Mouse (Mus musculus): ENCODE measurements around the gene Ppp1r27. TPM values are rescaled to one million over a fixed set of nuclear protein-coding genes. Genes with fewer than 3 reads are reported as not detected.
"Not testable (repeated sequence)": the region's sequence is repeated elsewhere in the genome, so short reads cannot be mapped to it uniquely, and the experiment has no call there.

Ppp1r27 gene
- polyA plus RNA-seq, 1 experiment from 2014 or later = not detected

DNA sequence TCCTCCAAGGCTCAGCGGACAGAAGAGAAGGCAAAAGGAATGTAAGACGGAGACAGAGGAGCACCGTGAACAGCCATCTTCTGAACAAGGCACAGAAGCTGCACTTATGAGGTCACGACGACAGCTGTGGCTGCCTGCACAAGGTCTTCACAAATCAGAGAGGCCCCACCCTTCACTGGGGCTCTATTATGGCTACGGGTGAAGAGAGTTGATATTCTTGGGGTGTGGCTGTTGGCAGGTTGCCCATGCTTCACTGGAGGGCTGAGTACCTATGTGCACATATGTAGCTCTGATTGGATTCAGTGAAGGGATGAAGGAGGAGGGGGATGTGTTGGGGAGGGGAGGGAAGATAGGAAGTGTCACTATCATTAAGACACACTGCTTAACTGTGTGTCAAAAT, 32.4 kb downstream of the Ppp1r27 start:
- Histone ChIP-seq H3K27me3 (no peaks in the 10 kb centered on the region; the same call in 1 of the 2 replicates), H3K9ac (no peak overlapping the region), H3K4me1 (replicated peaks) (no peaks in the 10 kb centered on the region; the same call in 1 of the 2 replicates), H3K36me3 (no peaks in the 10 kb centered on the region), H3K4me2 (no peak overlapping the region), H3K9me3 (no peaks in the 10 kb centered on the region), H3K27ac (replicated peaks) (no peak overlapping the region), H3K4me3 (no peak overlapping the region)
- WGBS = 66% methylated on average over 6 of the region's 6 CpGs
- no peak for ATAC-seq (ENCODE audit: low read depth)

GRCm38 (mm10) chr11:120518027-120518426, 32.9 kb downstream of the Ppp1r27 start:
- Histone ChIP-seq H3K4me3 (no peak overlapping the region), H3K4me2 (no peak overlapping the region), H3K9ac (no peak overlapping the region), H3K27me3 (no peaks in the 10 kb centered on the region; the same call in 1 of the 2 replicates), H3K9me3 (no peaks in the 10 kb centered on the region), H3K27ac (replicated peaks) (no peak overlapping the region), H3K4me1 (replicated peaks) (no peaks in the 10 kb centered on the region; the same call in 1 of the 2 replicates), H3K36me3 (no peaks in the 10 kb centered on the region)
- ATAC-seq (ENCODE audit: low read depth) = no peak
- 60% methylated on average over 6 of the region's 6 CpGs for WGBS

- WGBS = 77% methylated on average over 4 of the region's 4 CpGs
These were observed 33.8 kb downstream of the Ppp1r27 start for GRCm38 (mm10) chr11:120517147-120517546.

DNA sequence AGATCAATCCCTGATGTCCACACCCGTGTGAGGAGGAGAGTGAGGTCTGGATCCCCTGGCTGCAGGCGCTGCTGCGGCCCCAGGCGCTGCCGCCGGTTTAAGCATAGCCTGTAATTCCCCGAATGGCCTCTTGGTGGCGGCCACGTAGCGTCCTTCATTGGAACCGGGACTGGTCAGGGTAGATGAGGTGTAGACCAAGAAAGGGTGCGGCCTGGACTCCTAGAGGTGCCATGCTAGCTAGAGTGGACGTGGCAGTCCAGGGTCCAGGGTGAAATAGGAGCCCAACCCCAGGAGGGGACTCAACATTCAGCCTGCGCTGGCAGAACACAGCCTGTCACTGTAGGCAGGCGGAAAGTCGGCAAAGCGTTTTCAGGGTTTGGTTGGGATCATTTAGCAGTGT, 35.3 kb downstream of the Ppp1r27 start:
- no peak overlapping the region for H3K4me3 ChIP-seq
- no peaks in the 10 kb centered on the region for H3K9me3 ChIP-seq
- H3K9ac ChIP-seq = no peak overlapping the region
- ATAC-seq (ENCODE audit: low read depth) = peak; percentile 71
- WGBS = 18% methylated on average over 17 of the region's 17 CpGs
- no peak overlapping the region for H3K27ac ChIP-seq (replicated peaks)
- H3K4me1 ChIP-seq (replicated peaks) = peaks cover 2% of the 10 kb centered on the region
- H3K27me3 ChIP-seq = no peaks in the 10 kb centered on the region; the same call in 1 of the 2 replicates
- H3K36me3 ChIP-seq = no peaks in the 10 kb centered on the region
- H3K4me2 ChIP-seq = no peak overlapping the region

More at GRCm38 (mm10) chr11:120517147-120517546, 33.8 kb downstream of the Ppp1r27 start:
- ATAC-seq (ENCODE audit: low read depth) = no peak
- no peaks in the 10 kb centered on the region for H3K9me3 ChIP-seq
- H3K4me2 ChIP-seq = no peak overlapping the region
- no peak overlapping the region for H3K27ac ChIP-seq (replicated peaks)
- no peak overlapping the region for H3K4me3 ChIP-seq
- no peaks in the 10 kb centered on the region; the same call in 1 of the 2 replicates for H3K4me1 ChIP-seq (replicated peaks)
- H3K27me3 ChIP-seq = no peaks in the 10 kb centered on the region; the same call in 1 of the 2 replicates
- H3K36me3 ChIP-seq = no peaks in the 10 kb centered on the region
- H3K9ac ChIP-seq = no peak overlapping the region

- not testable (repeated sequence) for H3K27me3 ChIP-seq; H3K27ac ChIP-seq (replicated peaks); H3K4me3 ChIP-seq; ATAC-seq (ENCODE audit: low read depth); H3K9me3 ChIP-seq; H3K36me3 ChIP-seq; H3K4me2 ChIP-seq; H3K4me1 ChIP-seq (replicated peaks); H3K9ac ChIP-seq
- WGBS = 96% methylated on average over 2 of the region's 2 CpGs
These were observed 36.7 kb downstream of the Ppp1r27 start for GRCm38 (mm10) chr11:120514262-120514661.

- no peaks in the 10 kb centered on the region; the same call in 1 of the 2 replicates for H3K27me3 ChIP-seq
- no peak for ATAC-seq (ENCODE audit: low read depth)
- H3K4me3 ChIP-seq = no peak overlapping the region
- no peaks in the 10 kb centered on the region for H3K36me3 ChIP-seq
- H3K4me1 ChIP-seq (replicated peaks) = peaks cover 8% of the 10 kb centered on the region
- no peaks in the 10 kb centered on the region for H3K9me3 ChIP-seq
- H3K9ac ChIP-seq = no peak overlapping the region
- H3K27ac ChIP-seq (replicated peaks) = no peak overlapping the region
- whole genome bisulfite sequencing = 21% methylated on average over 6 of the region's 6 CpGs
- H3K4me2 ChIP-seq = no peak overlapping the region
These were observed 38.0 kb downstream of the Ppp1r27 start for GRCm38 (mm10) chr11:120512790-120513453.

- H3K4me1 ChIP-seq (replicated peaks) = peaks cover 8% of the 10 kb centered on the region
- ATAC-seq (ENCODE audit: low read depth) = no peak
- no peaks in the 10 kb centered on the region for H3K27me3 ChIP-seq
- H3K4me2 ChIP-seq = peak overlapping the region; percentile 43
- no peaks in the 10 kb centered on the region for H3K36me3 ChIP-seq
- no peak overlapping the region for H3K4me3 ChIP-seq
- WGBS = 15% methylated on average over 16 of the region's 16 CpGs
- no peak overlapping the region; the same call in 1 of the 2 replicates for H3K27ac ChIP-seq (replicated peaks)
- no peaks in the 10 kb centered on the region for H3K9me3 ChIP-seq
- H3K9ac ChIP-seq = peak overlapping the region; percentile 64
These were observed 40.4 kb downstream of the Ppp1r27 start for GRCm38 (mm10) chr11:120510375-120511030.

- 69% methylated on average over 4 of the region's 4 CpGs for WGBS
- Histone ChIP-seq H3K36me3 (no peaks in the 10 kb centered on the region), H3K4me3 (no peak overlapping the region), H3K4me2 (no peak overlapping the region), H3K4me1 (replicated peaks) (peaks cover 8% of the 10 kb centered on the region), H3K9me3 (no peaks in the 10 kb centered on the region), H3K27ac (replicated peaks) (no peak overlapping the region), H3K27me3 (no peaks in the 10 kb centered on the region), H3K9ac (no peak overlapping the region)
- no peak for ATAC-seq (ENCODE audit: low read depth)
These were observed 41.0 kb downstream of the Ppp1r27 start for GRCm38 (mm10) chr11:120509940-120510339.

DNA sequence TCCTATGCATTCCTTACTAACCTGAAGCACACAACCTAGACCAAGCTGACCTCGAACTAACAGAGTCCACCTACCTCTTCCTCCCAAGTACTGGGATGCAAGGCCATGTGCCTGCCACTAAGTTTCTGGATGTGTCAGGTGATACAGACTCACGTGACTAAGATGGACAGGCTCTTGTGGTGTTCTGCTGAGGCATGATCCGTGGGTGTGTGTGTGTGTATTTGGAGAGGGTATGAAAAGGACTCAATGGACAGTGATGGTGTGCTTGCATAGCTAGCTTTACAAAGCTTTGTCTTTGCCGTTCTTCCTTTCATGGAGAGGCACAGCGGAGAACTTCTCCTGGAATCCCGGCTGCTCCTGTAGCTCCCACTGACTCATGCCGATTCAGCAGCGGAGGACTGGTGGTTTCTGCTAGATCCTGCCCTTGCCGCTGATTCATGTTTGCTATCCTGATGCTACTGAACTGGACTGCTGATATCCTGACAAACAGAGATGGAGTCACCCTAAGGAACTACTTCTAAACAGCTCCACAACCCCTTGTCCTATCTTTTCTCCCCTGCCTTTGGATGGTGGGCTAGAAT, 42.6 kb downstream of the Ppp1r27 start:
- no peaks in the 10 kb centered on the region for H3K36me3 ChIP-seq
- H3K4me2 ChIP-seq = no peak overlapping the region
- H3K9ac ChIP-seq = no peak overlapping the region
- ATAC-seq (ENCODE audit: low read depth) = no peak
- peaks cover 8% of the 10 kb centered on the region for H3K4me1 ChIP-seq (replicated peaks)
- no peak overlapping the region for H3K27ac ChIP-seq (replicated peaks)
- WGBS = 84% methylated on average over 9 of the region's 9 CpGs
- no peak overlapping the region for H3K4me3 ChIP-seq
- no peaks in the 10 kb centered on the region for H3K9me3 ChIP-seq
- H3K27me3 ChIP-seq = no peaks in the 10 kb centered on the region

- Histone ChIP-seq H3K27me3 (no peaks in the 10 kb centered on the region), H3K4me1 (replicated peaks) (peaks cover 8% of the 10 kb centered on the region), H3K9me3 (no peaks in the 10 kb centered on the region), H3K4me3 (no peak overlapping the region), H3K27ac (replicated peaks) (no peak overlapping the region), H3K4me2 (no peak overlapping the region), H3K36me3 (no peaks in the 10 kb centered on the region), H3K9ac (no peak overlapping the region)
- WGBS = 77% methylated on average over 13 of the region's 13 CpGs
- ATAC-seq (ENCODE audit: low read depth) = no peak
These were observed 43.2 kb downstream of the Ppp1r27 start for GRCm38 (mm10) chr11:120507611-120508289.

DNA sequence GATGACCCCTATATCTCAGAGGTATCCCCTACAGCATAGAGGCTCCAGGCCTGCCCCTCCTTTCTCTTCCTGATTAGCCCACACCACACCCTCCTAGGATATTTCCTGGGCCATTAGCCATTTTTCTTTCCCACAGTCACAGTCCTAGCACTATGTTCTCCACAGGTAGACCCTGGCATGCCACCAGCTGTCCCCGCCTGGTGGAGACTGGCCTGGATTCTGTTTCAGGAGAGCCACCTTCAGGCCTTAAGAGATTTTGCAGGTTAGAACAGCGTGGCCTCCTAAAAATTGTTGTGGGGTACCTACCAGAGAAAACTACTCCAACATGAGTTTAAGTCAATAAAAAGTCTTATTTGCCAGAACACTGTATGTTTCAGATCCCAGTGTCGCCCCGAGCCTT, 44.0 kb downstream of the Ppp1r27 start:
- Histone ChIP-seq H3K4me2 (no peak overlapping the region), H3K9me3 (no peaks in the 10 kb centered on the region), H3K4me1 (replicated peaks) (peaks cover 8% of the 10 kb centered on the region), H3K36me3 (no peaks in the 10 kb centered on the region), H3K9ac (no peak overlapping the region), H3K27me3 (no peaks in the 10 kb centered on the region), H3K4me3 (no peak overlapping the region), H3K27ac (replicated peaks) (no peak overlapping the region)
- 48% methylated on average over 4 of the region's 4 CpGs for WGBS
- no peak for ATAC-seq (ENCODE audit: low read depth)

DNA sequence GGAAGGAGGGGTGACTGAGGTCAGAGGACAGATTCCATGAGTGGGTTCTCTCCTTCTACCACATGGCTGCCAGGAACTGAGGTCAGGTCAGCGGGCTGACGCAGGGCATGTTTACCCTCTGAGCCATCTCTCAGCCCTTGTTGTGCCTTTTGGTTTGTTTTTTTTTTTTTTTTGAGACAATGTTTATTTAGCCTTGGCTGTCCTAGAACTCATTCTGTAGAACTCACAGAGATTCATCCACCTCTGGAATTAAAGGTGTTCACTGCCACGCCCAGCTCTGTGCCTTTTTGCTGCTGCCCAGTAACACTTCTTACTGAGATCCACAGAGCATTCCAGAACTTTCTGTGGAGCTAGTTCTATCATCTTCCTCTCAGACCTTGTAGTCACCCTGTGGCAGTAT, 45.3 kb downstream of the Ppp1r27 start:
- Histone ChIP-seq H3K27ac (replicated peaks) (no peak overlapping the region), H3K36me3 (no peaks in the 10 kb centered on the region), H3K9ac (no peak overlapping the region), H3K4me2 (no peak overlapping the region), H3K27me3 (no peaks in the 10 kb centered on the region), H3K4me3 (no peak overlapping the region), H3K4me1 (replicated peaks) (peaks cover 6% of the 10 kb centered on the region), H3K9me3 (no peaks in the 10 kb centered on the region)
- ATAC-seq (ENCODE audit: low read depth) = no peak
- 95% methylated on average over 3 of the region's 3 CpGs for WGBS

Data from neural tube, embryonic 13.5 days (tissue).